Mouse (Mus musculus) urinary bladder, postnatal 25 days (tissue): ENCODE measurements around the gene Trip13.

Source experiments
- DNase-seq: peaks from one replicate; pipeline ENCODE4 v3.0.0; 2022; ENCODE audit warnings: low spot score

Trip13 gene

GRCm38 (mm10) chr13:73886601-73887000 lies 51.0 kb downstream of the Trip13 start:
- no peak for DNase-seq

GRCm38 (mm10) chr13:73886066-73886465 lies 51.5 kb downstream of the Trip13 start:
- DNase-seq: no peak

GRCm38 (mm10) chr13:73885656-73886055 lies 51.9 kb downstream of the Trip13 start:
- DNase-seq: no peak

GRCm38 (mm10) chr13:73881347-73881746 lies 56.2 kb downstream of the Trip13 start:
- no peak for DNase-seq

GRCm38 (mm10) chr13:73879824-73880223 lies 57.8 kb downstream of the Trip13 start:
- peak; percentile 52 for DNase-seq

- DNase-seq: no peak
Measured at GRCm38 (mm10) chr13:73872159-73872558, 65.4 kb downstream of the Trip13 start.
